Mouse (Mus musculus): ENCODE data around the gene Ddn. TPM values are rescaled to one million over a fixed set of nuclear protein-coding genes. Genes with fewer than 3 reads are reported as not detected.

Gene Ddn
- total RNA-seq, 2 experiments from 2014 or later: not detected

- ATAC-seq (replicated peaks; ENCODE audit: low FRiP score, low TSS enrichment, poor library complexity, severe bottlenecking): no peak
Measured at GRCm38 (mm10) chr15:98802926-98803325, 6.4 kb downstream of the Ddn start.

GRCm38 (mm10) chr15:98799396-98799795, 9.9 kb downstream of the Ddn start:
- 0 out of 2 replicates have a peak, but pooled peaks have one; percentile 39 for ATAC-seq (replicated peaks; ENCODE audit: low FRiP score, low TSS enrichment, poor library complexity, severe bottlenecking)

GRCm38 (mm10) chr15:98798903-98799302, 10.4 kb downstream of the Ddn start:
- ATAC-seq (replicated peaks; ENCODE audit: low FRiP score, low TSS enrichment, poor library complexity, severe bottlenecking): no peak

GRCm38 (mm10) chr15:98797835-98798492, 11.3 kb downstream of the Ddn start:
- no peak for ATAC-seq (replicated peaks; ENCODE audit: low FRiP score, low TSS enrichment, poor library complexity, severe bottlenecking)

GRCm38 (mm10) chr15:98796803-98797595, 12.3 kb downstream of the Ddn start:
- no peak for ATAC-seq (replicated peaks; ENCODE audit: low FRiP score, low TSS enrichment, poor library complexity, severe bottlenecking)

- ATAC-seq (replicated peaks; ENCODE audit: low FRiP score, low TSS enrichment, poor library complexity, severe bottlenecking): no peak
Measured at GRCm38 (mm10) chr15:98793141-98793698, 16.1 kb downstream of the Ddn start.

- no peak for ATAC-seq (replicated peaks; ENCODE audit: low FRiP score, low TSS enrichment, poor library complexity, severe bottlenecking)
Measured at GRCm38 (mm10) chr15:98792233-98793020, 16.9 kb downstream of the Ddn start.

GRCm38 (mm10) chr15:98791771-98792170, 17.5 kb downstream of the Ddn start:
- no peak for ATAC-seq (replicated peaks; ENCODE audit: low FRiP score, low TSS enrichment, poor library complexity, severe bottlenecking)

GRCm38 (mm10) chr15:98791221-98791620, 18.1 kb downstream of the Ddn start:
- ATAC-seq (replicated peaks; ENCODE audit: low FRiP score, low TSS enrichment, poor library complexity, severe bottlenecking): no peak

GRCm38 (mm10) chr15:98790761-98791160, 18.5 kb downstream of the Ddn start:
- no peak for ATAC-seq (replicated peaks; ENCODE audit: low FRiP score, low TSS enrichment, poor library complexity, severe bottlenecking)

GRCm38 (mm10) chr15:98789661-98790535, 19.4 kb downstream of the Ddn start, which contains the start of gene Wnt1:
Wnt1 (plus strand) TSS chr15:98789857.
- no peak for ATAC-seq (replicated peaks; ENCODE audit: low FRiP score, low TSS enrichment, poor library complexity, severe bottlenecking)

- no peak for ATAC-seq (replicated peaks; ENCODE audit: low FRiP score, low TSS enrichment, poor library complexity, severe bottlenecking)
Measured at GRCm38 (mm10) chr15:98788972-98789660, 20.2 kb downstream of the Ddn start.

GRCm38 (mm10) chr15:98787930-98788329, 21.4 kb downstream of the Ddn start:
- ATAC-seq (replicated peaks; ENCODE audit: low FRiP score, low TSS enrichment, poor library complexity, severe bottlenecking): no peak

GRCm38 (mm10) chr15:98785744-98786143, 23.5 kb downstream of the Ddn start:
- ATAC-seq (replicated peaks; ENCODE audit: low FRiP score, low TSS enrichment, poor library complexity, severe bottlenecking): 0 out of 2 replicates have a peak, but pooled peaks have one; percentile 50

GRCm38 (mm10) chr15:98781166-98781565, 28.1 kb downstream of the Ddn start:
- ATAC-seq (replicated peaks; ENCODE audit: low FRiP score, low TSS enrichment, poor library complexity, severe bottlenecking): no peak

- no peak for ATAC-seq (replicated peaks; ENCODE audit: low FRiP score, low TSS enrichment, poor library complexity, severe bottlenecking)
Measured at GRCm38 (mm10) chr15:98780573-98780972, 28.7 kb downstream of the Ddn start.

GRCm38 (mm10) chr15:98780075-98780474, 29.2 kb downstream of the Ddn start:
- ATAC-seq (replicated peaks; ENCODE audit: low FRiP score, low TSS enrichment, poor library complexity, severe bottlenecking): no peak

- ATAC-seq (replicated peaks; ENCODE audit: low FRiP score, low TSS enrichment, poor library complexity, severe bottlenecking): no peak
Measured at GRCm38 (mm10) chr15:98778806-98779205, 30.5 kb downstream of the Ddn start.

Measured in megakaryocyte-erythroid progenitor cell, adult 5-6 weeks (primary cell).